Mouse (Mus musculus) hindbrain, embryonic 11.5 days (tissue): ENCODE measurements around the gene Dmkn. TPM values are rescaled to one million over a fixed set of nuclear protein-coding genes. Genes with fewer than 3 reads are reported as not detected.

Experiments used
- ATAC-seq: fragments of 200-750 bp; cut with Nextera tagmentation; 2 replicates; pipeline ENCODE4 v1.8.0; 2017; ENCODE audit warnings: mild to moderate bottlenecking, moderate TSS enrichment, moderate library complexity; ENCODE audit not compliant: low FRiP score
- DNase-seq: peaks from one replicate; pipeline ENCODE4 v3.0.0-alpha.2; 2015; ENCODE audit warnings: low spot score
- H3K27ac ChIP-seq: fragments of 300-500 bp; sonication (generic); 2 replicates; pipeline ENCODE4 v1.5.1; 2014; ENCODE audit warnings: mild to moderate bottlenecking, low read depth, low read length
- H3K27me3 ChIP-seq: fragments of 300-500 bp; sonication (generic); 2 replicates; pipeline ENCODE4 v1.6.1; 2014; ENCODE audit warnings: mild to moderate bottlenecking, low read length, moderate library complexity, mixed read lengths; ENCODE audit not compliant: control insufficient read depth, insufficient read depth
- H3K36me3 ChIP-seq: fragments of 300-500 bp; sonication (generic); 2 replicates; pipeline ENCODE4 v1.6.1; 2014; ENCODE audit warnings: mild to moderate bottlenecking, low read length, moderate library complexity, mixed read lengths; ENCODE audit not compliant: control insufficient read depth, insufficient read depth
- H3K4me1 ChIP-seq: fragments of 300-500 bp; sonication (generic); replicated peaks from 2 replicates; pipeline ENCODE4 v1.6.1; 2014; ENCODE audit warnings: low read length, mixed read lengths; ENCODE audit not compliant: control insufficient read depth, insufficient read depth
- H3K4me2 ChIP-seq: fragments of 300-500 bp; sonication (generic); replicated peaks from 2 replicates; pipeline ENCODE4 v1.6.1; 2014; ENCODE audit warnings: mild to moderate bottlenecking, low read depth, low read length
- H3K4me3 ChIP-seq: fragments of 300-500 bp; sonication (generic); 2 replicates; pipeline ENCODE4 v1.5.1; 2014; ENCODE audit warnings: low read depth, low read length
- H3K9ac ChIP-seq: fragments of 300-500 bp; sonication (generic); 2 replicates; pipeline ENCODE4 v1.6.1; 2014; ENCODE audit warnings: low read depth, low read length
- H3K9me3 ChIP-seq: fragments of 300-500 bp; sonication (generic); 2 replicates; pipeline ENCODE4 v1.6.1; 2016; ENCODE audit warnings: low read length; ENCODE audit not compliant: control insufficient read depth
- WGBS: fragments of 180-500 bp; shearing (Covaris S2); extraction: QIAGEN DNeasy Blood & Tissue Kit; methylation state at CpG from one replicate; pipeline ENCODE4 v1.1.7; 2014; 5-methylcytosine and 5-hydroxymethylcytosine counted together
- polyA plus RNA-seq: library from polyadenylated mRNA; unstranded; fragments of >200 nt; fragmentation: Nextera tagmentation; extraction: Ambion mirVana; gene quantifications from 2 replicates; pipeline ENCODE4 v1.2.1, GENCODE M21; 2014

The Dmkn gene
- 0.34 and 0.73 TPM in 2 replicates for polyA plus RNA-seq

DNA sequence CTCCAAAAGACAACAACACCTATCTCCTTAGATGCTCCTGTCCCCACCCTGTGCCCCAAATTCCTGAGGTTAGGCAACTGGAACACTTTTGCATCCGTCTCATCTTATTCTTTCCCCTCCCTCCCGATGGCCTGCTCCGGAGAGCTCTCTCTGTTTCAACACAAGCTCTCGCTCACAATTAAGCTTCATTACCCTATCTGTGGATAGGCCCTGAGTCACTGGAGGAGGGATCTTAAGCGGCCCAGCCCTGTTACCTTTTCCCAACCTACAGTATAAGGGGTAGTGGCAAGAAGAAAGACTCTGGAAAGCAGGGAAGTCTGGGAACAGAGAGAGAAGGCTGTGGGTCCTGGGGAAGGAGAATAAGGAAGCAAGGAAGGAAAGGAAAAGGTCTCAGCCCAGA is at the start of gene Dmkn:
Gene Dmkn, plus strand, starts transcription at position 301 of the 400 bp plus-strand sequence.
- no peaks in the 10 kb centered on the region for H3K27me3 ChIP-seq
- no peak for DNase-seq
- 43% methylated on average over 5 of the region's 5 CpGs for WGBS
- H3K4me3 ChIP-seq, result no peak within 1 kb of the TSS
- no peak within 1 kb of the TSS for H3K27ac ChIP-seq
- H3K36me3 ChIP-seq, result no peaks in the 10 kb centered on the region
- no peaks in the 10 kb centered on the region for H3K9me3 ChIP-seq
- ATAC-seq, result no peak
- no peak within 1 kb of the TSS for H3K9ac ChIP-seq
- no peaks in the 10 kb centered on the region for H3K4me1 ChIP-seq
- no peak within 1 kb of the TSS for H3K4me2 ChIP-seq

DNA sequence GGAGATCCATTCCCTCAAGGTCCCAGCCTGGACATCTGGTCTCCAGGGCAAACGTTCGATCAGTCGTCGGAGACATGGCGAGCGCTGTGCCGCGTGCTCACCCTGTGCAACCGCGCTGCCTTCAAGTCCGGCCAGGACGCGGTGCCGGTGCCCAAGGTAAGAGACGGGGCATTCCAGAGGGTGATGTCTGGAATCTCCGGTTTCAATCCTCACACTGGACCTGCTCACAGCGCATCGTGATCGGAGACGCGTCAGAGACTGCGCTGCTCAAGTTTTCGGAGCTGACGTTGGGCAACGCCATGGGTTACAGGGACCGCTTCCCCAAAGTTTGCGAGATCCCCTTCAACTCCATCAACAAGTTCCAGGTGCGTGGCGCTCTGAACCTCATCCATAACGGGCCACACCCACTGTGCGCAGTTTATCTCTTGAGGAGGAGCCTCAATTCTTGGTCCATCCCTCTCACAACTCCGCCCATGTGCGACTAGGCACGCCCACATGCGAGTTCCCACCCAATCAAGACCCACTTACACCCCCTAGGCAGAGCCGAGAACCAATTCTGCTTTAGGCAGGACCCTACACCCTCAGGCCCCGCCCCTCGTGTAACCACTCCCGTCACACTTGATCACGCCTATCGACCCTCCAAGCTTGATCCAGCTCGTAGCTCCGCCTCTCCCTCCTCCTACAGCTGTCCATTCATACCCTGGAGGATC is 46.4 kb upstream of the Dmkn start:
- DNase-seq (peak; percentile 89), ATAC-seq (peak; percentile 94)
- H3K36me3 ChIP-seq, result no peaks in the 10 kb centered on the region
- WGBS, result 3% methylated on average over 43 of the region's 43 CpGs
- H3K4me1 ChIP-seq, result peaks cover 4% of the 10 kb centered on the region; the same call in 1 of the 2 replicates
- H3K27me3 ChIP-seq, result peaks cover 9% of the 10 kb centered on the region
- H3K9ac ChIP-seq, result 0 out of 2 replicates have a peak overlapping the region, but pooled peaks have one; percentile 19
- H3K4me3 ChIP-seq, result peak overlapping the region; percentile 28
- H3K27ac ChIP-seq, result no peak overlapping the region
- no peaks in the 10 kb centered on the region for H3K9me3 ChIP-seq
- H3K4me2 ChIP-seq, result peak overlapping the region; percentile 53

DNA sequence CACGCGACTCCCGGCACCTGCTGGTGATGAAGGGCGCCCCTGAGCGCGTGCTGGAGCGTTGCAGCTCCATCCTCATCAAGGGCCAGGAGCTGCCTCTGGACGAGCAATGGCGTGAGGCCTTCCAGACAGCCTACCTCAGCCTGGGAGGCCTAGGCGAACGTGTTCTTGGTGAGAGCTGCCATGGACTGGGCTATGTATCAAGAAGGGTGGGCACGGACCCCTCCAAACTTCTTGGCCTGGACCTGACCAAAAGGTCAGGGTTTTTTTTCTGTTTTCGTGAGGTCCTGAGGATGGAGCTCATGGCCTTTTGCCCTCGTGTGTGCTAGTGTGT is 45.9 kb upstream of the Dmkn start:
- DNase-seq (no peak), ATAC-seq (peak; percentile 68; the same call in 1 of the 2 replicates)
- H3K9ac ChIP-seq, result 0 out of 2 replicates have a peak overlapping the region, but pooled peaks have one; percentile 19
- H3K9me3 ChIP-seq, result no peaks in the 10 kb centered on the region
- peaks cover 4% of the 10 kb centered on the region; the same call in 1 of the 2 replicates for H3K4me1 ChIP-seq
- H3K36me3 ChIP-seq, result no peaks in the 10 kb centered on the region
- H3K27ac ChIP-seq, result no peak overlapping the region
- 13% methylated on average over 14 of the region's 14 CpGs for WGBS
- peak overlapping the region; percentile 28 for H3K4me3 ChIP-seq
- peaks cover 9% of the 10 kb centered on the region for H3K27me3 ChIP-seq
- peak overlapping the region; percentile 53 for H3K4me2 ChIP-seq

DNA sequence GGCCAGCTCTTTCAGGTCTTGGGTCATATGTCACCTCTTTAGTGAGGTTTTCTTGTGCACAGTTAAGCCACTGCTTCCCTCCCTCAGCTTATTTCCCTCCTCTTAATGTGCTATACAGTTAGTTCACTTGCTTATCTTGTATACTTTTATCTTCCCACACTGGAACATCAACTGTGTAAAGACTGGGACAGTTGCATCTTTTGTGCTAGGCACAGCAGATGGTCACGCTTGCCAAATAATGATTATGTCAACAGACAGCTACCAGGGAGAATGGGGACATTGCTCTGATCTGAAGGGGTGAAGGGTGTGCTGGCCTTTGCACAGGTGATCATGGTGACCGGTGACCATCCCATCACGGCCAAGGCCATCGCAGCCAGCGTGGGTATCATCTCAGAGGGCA is 43.9 kb upstream of the Dmkn start:
- Histone ChIP-seq H3K9me3 (no peaks in the 10 kb centered on the region), H3K9ac (no peak overlapping the region), H3K4me3 (no peak overlapping the region), H3K27ac (no peak overlapping the region), H3K4me2 (no peak overlapping the region), H3K36me3 (no peaks in the 10 kb centered on the region), H3K4me1 (peaks cover 4% of the 10 kb centered on the region; the same call in 1 of the 2 replicates), H3K27me3 (peaks cover 9% of the 10 kb centered on the region)
- DNase-seq, result no peak
- ATAC-seq, result no peak
- 90% methylated on average over 5 of the region's 5 CpGs for WGBS

DNA sequence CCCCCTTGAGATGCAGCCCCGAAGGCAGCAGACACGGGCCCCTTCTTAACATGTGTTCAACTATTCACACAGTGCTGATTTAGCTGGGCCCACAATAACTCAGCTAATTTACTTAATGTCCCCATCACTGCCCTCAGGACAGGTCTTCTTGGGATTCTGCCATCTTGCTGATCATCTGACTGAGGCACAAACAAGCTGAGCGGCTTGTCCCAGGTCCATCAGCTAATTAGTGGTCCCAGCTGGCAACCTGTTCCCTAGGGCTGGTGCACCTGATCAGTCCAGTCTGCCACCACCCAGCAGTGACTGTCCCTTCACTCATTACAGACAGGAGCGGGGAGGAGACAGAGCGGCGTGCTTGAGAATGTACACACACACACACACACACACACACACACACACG is 42.3 kb upstream of the Dmkn start:
- Histone ChIP-seq H3K27me3 (peaks cover 8% of the 10 kb centered on the region), H3K4me1 (peaks cover 4% of the 10 kb centered on the region; the same call in 1 of the 2 replicates), H3K36me3 (no peaks in the 10 kb centered on the region), H3K9ac (no peak overlapping the region), H3K27ac (no peak overlapping the region), H3K4me3 (no peak overlapping the region), H3K9me3 (no peaks in the 10 kb centered on the region), H3K4me2 (no peak overlapping the region)
- ATAC-seq (no peak), DNase-seq (no peak)
- 84% methylated on average over 7 of the region's 7 CpGs for WGBS

DNA sequence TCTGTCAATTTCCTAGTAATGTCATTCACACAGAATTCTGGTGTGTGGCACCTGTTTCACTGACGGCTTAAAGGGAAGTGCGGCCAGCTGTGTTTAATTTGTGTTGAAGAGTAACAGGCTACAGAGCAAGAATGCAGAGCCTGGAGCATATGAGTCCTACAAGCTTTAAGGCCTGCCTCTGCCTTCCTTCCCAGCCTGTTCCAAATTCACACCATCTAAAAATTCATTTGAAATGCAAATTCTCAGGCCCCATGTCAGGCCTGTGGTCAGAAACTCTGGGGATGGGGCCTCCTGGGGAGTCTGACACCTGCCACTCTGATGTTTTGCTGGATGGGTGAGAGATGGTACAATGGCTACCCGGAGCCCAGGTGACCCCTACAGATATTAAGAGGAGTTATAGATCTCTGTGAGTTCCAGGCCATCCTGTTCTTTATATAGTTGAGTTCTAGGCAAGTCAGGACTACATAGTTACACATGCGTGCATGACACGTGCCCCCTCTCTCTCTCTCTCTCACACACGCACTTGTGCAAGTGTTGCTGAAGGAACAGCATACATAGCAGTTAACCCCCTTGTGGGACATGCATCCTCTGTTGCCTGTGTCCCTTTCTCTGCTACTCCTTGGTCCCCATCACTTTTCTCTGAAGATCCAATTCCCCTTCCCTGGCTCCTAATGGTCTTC is 40.1 kb upstream of the Dmkn start:
- no peak for DNase-seq
- WGBS, result 72% methylated on average over 6 of the region's 6 CpGs
- no peak for ATAC-seq
- Histone ChIP-seq H3K4me1 (peaks cover 2% of the 10 kb centered on the region), H3K27ac (no peak overlapping the region), H3K27me3 (no peaks in the 10 kb centered on the region), H3K36me3 (no peaks in the 10 kb centered on the region), H3K9me3 (no peaks in the 10 kb centered on the region), H3K4me2 (no peak overlapping the region), H3K9ac (no peak overlapping the region), H3K4me3 (no peak overlapping the region)

DNA sequence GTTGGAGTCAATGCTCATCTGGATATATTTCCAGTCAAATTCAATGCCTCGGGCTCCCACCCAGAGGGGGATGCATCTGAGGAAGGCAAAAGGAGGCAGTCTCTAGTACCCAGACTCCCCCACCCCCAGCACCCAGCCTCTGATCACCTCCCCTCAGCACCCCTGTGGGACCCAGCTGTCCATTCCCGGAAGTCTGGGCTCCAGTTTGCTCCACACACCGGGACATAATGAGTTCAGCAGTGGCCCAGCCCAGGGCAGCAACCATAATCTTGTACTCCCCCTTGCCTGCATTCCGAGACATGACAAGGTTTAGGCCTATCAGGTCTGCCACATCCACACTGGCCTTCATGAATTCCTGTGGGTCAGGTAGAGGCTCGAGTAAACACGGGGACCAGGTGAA is 35.3 kb upstream of the Dmkn start:
- DNase-seq (no peak), ATAC-seq (no peak)
- H3K27ac ChIP-seq, result no peak overlapping the region
- H3K4me3 ChIP-seq, result peak overlapping the region; percentile 79
- no peaks in the 10 kb centered on the region for H3K36me3 ChIP-seq
- H3K4me1 ChIP-seq, result peaks cover 6% of the 10 kb centered on the region
- H3K9ac ChIP-seq, result no peak overlapping the region
- WGBS, result 91% methylated on average over 6 of the region's 6 CpGs
- H3K9me3 ChIP-seq, result no peaks in the 10 kb centered on the region
- peak overlapping the region; percentile 63; the same call in 1 of the 2 replicates for H3K4me2 ChIP-seq
- no peaks in the 10 kb centered on the region for H3K27me3 ChIP-seq

DNA sequence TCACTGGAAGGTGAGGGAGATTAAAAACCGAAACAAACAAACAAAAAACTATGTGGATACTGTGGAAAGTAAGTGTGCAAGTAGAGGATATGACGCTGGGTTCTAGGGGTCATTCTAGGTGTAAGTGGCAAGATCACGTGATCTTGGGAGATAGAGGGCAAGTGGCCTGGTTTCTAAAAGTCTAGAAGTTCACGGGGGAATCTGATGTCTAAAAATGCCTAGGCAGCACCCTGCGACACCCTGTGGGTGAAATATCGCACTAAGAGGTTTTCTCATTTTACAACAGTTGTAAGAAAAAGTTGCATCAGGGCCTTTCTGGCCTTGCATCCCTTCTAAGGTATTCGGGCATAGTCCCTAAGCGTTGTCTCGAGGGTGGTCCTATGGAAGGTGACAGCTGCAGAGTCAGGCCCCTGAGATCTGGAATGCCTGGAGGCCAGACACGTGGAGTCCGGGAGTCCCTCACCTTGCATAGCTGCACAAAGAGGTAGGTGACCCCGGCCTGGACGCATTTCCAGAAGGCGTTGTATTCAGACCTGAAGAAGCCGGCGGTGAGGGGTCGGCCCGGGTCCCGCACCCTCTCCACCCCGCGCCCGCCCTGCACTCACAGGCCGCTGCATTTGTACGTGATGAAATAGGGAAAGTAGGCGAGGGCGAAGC is 34.7 kb upstream of the Dmkn start:
- Histone ChIP-seq H3K36me3 (no peaks in the 10 kb centered on the region), H3K4me3 (peak overlapping the region; percentile 79), H3K9ac (peak overlapping the region; percentile 78), H3K27ac (no peak overlapping the region; the same call in 1 of the 2 replicates), H3K4me2 (peak overlapping the region; percentile 63), H3K9me3 (no peaks in the 10 kb centered on the region), H3K27me3 (no peaks in the 10 kb centered on the region), H3K4me1 (peaks cover 6% of the 10 kb centered on the region)
- peak; percentile 55 for ATAC-seq
- no peak for DNase-seq
- WGBS, result 9% methylated on average over 26 of the region's 26 CpGs
